Mouse (Mus musculus): ENCODE results near the gene Anapc11. TPM values are rescaled to one million over a fixed set of nuclear protein-coding genes. Genes with fewer than 3 reads are reported as not detected.

Anapc11 gene
- polyA plus RNA-seq, 1 experiment from 2014 or later, result 126 TPM

DNA sequence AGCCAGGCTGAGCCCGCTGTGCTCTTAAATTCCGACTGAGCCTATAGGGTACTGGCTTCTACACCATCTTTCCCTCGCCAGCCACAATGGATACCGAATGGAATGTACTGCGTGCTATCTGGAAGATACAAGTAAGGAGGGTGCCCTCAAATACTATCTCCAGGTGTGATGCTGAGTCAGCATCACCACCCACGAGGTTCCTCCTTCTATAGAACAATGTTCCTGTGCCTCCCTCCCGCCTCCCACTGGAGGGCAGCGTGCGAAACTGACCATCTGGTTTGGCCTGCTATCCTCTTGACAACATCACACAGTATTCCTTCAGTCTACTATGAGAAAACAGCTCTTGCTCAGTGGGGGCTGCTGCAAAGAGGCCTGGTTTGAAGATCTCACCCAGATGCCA, 33.1 kb upstream of the Anapc11 start:
- ATAC-seq (ENCODE audit: low FRiP score, low TSS enrichment) (no peak), DNase-seq (ENCODE audit: low spot score) (no peak)
- no peaks in the 10 kb centered on the region for H3K27me3 ChIP-seq (ENCODE audit: control insufficient read depth, insufficient read depth, low read length)
- H3K9me3 ChIP-seq (ENCODE audit: control insufficient read depth, low read length), result no peaks in the 10 kb centered on the region
- no peak overlapping the region for H3K4me2 ChIP-seq (replicated peaks; ENCODE audit: low read depth)
- H3K36me3 ChIP-seq (ENCODE audit: control insufficient read depth, insufficient read depth, low read length), result peaks cover 68% of the 10 kb centered on the region
- 75% methylated on average over 9 of the region's 9 CpGs for WGBS
- H3K4me3 ChIP-seq (ENCODE audit: low read depth, low read length), result no peak overlapping the region
- TF ChIP-seq CTCF (IDR thresholded peaks at IDR 0.05; ENCODE audit: low read depth) (peak; percentile 26; the same call in 1 of the 2 replicates), EP300 (optimal IDR thresholded peaks at IDR 0.05) (no peak)
- no peak overlapping the region for H3K27ac ChIP-seq (replicated peaks)
- no peaks in the 10 kb centered on the region for H3K4me1 ChIP-seq (replicated peaks; ENCODE audit: control insufficient read depth, insufficient read depth)
- no peak overlapping the region for H3K9ac ChIP-seq (ENCODE audit: low read length)

DNA sequence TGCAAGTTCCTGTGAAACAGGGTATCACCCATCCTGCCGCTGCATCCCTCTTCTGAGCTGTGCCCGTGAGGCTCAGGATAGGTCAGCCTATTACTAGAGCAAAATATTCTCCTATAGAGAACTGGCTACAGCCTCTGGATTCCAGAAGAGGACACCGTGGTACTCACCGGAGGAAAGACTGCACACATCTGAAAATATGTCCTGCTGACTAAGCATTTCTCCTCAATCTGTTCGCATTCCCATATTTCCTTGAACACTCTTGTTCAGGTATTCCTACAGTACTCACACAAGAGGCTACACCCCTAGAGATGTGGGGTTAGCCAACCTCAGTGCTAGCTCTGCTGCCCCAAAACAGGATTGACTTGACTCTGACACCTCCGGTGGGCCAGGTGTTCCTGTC, 29.9 kb upstream of the Anapc11 start:
- Histone ChIP-seq H3K36me3 (ENCODE audit: control insufficient read depth, insufficient read depth, low read length) (peaks cover 37% of the 10 kb centered on the region), H3K4me1 (replicated peaks; ENCODE audit: control insufficient read depth, insufficient read depth) (no peaks in the 10 kb centered on the region; the same call in 1 of the 2 replicates)

DNA sequence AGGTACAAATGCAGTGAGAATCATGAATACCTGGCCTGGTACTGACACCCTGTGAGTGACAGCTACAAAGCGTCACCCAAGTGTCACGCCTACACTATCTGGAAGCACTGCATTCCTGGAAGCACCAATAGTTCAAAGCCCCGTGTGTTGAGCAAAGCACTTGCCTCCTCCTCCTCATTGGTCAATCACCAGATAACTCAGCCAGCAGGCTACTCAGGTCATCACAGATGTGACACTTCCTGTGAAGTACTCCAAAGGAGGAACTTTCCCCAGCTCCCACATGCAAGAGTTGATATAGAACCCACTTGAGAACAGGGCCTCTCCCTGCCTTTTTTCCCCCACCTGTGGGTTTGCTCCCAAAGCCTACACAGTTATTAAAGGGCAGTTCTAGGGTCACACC, 27.1 kb upstream of the Anapc11 start:
- Histone ChIP-seq H3K4me1 (replicated peaks; ENCODE audit: control insufficient read depth, insufficient read depth) (peaks cover 4% of the 10 kb centered on the region; the same call in 1 of the 2 replicates), H3K36me3 (ENCODE audit: control insufficient read depth, insufficient read depth, low read length) (peaks cover 22% of the 10 kb centered on the region), H3K4me2 (replicated peaks; ENCODE audit: low read depth) (peak overlapping the region; percentile 80), H3K27me3 (ENCODE audit: control insufficient read depth, insufficient read depth, low read length) (no peaks in the 10 kb centered on the region), H3K27ac (replicated peaks) (peak overlapping the region; percentile 69; the same call in 1 of the 2 replicates), H3K9me3 (ENCODE audit: control insufficient read depth, low read length) (no peaks in the 10 kb centered on the region), H3K4me3 (ENCODE audit: low read depth, low read length) (peak overlapping the region; percentile 98), H3K9ac (ENCODE audit: low read length) (peak overlapping the region; percentile 96)
- TF ChIP-seq EP300 (optimal IDR thresholded peaks at IDR 0.05), result no peak
- TF ChIP-seq CTCF (IDR thresholded peaks at IDR 0.05; ENCODE audit: low read depth), result no peak
- DNase-seq (ENCODE audit: low spot score), result no peak
- no peak for ATAC-seq (ENCODE audit: low FRiP score, low TSS enrichment)
- 47% methylated on average over 3 of the region's 3 CpGs for WGBS

More for the DNA sequence above, 29.9 kb upstream of the Anapc11 start:
- WGBS, result 87% methylated on average over 6 of the region's 6 CpGs
- Histone ChIP-seq H3K9ac (ENCODE audit: low read length) (no peak overlapping the region), H3K9me3 (ENCODE audit: control insufficient read depth, low read length) (no peaks in the 10 kb centered on the region), H3K4me3 (ENCODE audit: low read depth, low read length) (no peak overlapping the region), H3K27me3 (ENCODE audit: control insufficient read depth, insufficient read depth, low read length) (no peaks in the 10 kb centered on the region), H3K27ac (replicated peaks) (no peak overlapping the region), H3K4me2 (replicated peaks; ENCODE audit: low read depth) (no peak overlapping the region)
- no peak for ATAC-seq (ENCODE audit: low FRiP score, low TSS enrichment)
- DNase-seq (ENCODE audit: low spot score), result no peak
- TF ChIP-seq CTCF (IDR thresholded peaks at IDR 0.05; ENCODE audit: low read depth) (no peak), EP300 (optimal IDR thresholded peaks at IDR 0.05) (no peak)

DNA sequence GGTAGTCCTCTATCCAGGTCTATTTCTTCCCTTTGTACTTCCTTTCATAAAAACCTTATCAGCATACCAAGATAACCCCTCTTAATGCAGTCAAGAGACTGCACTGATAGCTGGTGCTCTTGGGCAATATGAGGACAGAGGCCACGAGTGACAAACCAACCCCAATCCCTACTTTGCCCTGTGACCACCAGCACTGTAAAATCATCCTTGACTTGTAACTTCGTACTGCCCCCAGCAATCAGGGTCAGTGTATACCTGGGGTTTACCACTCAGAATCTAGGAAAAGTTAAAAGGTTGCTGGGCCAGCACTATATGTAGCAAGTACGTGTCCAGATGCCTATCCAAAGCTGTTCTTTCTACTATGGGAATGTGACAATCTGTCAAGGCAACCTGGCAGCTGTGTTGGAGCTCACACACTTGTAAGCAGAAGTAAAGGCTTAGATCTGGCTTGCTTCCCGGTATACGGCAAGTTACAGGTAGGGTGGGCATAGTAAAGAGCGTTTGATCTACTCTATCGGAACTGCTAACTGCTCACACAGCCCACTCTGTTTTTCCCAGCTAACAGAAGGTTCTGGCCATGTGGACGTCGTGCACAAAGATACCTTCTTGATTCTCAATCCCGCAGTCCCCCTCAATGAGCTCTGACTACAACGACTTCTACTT, 26.3 kb upstream of the Anapc11 start:
- H3K4me2 ChIP-seq (replicated peaks; ENCODE audit: low read depth), result peak overlapping the region; percentile 80
- TF ChIP-seq EP300 (optimal IDR thresholded peaks at IDR 0.05) (no peak), CTCF (IDR thresholded peaks at IDR 0.05; ENCODE audit: low read depth) (no peak)
- no peaks in the 10 kb centered on the region for H3K9me3 ChIP-seq (ENCODE audit: control insufficient read depth, low read length)
- peaks cover 4% of the 10 kb centered on the region; the same call in 1 of the 2 replicates for H3K4me1 ChIP-seq (replicated peaks; ENCODE audit: control insufficient read depth, insufficient read depth)
- WGBS, result 4% methylated on average over 11 of the region's 11 CpGs
- ATAC-seq (ENCODE audit: low FRiP score, low TSS enrichment) (no peak), DNase-seq (ENCODE audit: low spot score) (no peak)
- H3K36me3 ChIP-seq (ENCODE audit: control insufficient read depth, insufficient read depth, low read length), result peaks cover 19% of the 10 kb centered on the region
- H3K27me3 ChIP-seq (ENCODE audit: control insufficient read depth, insufficient read depth, low read length), result no peaks in the 10 kb centered on the region
- peak overlapping the region; percentile 98 for H3K4me3 ChIP-seq (ENCODE audit: low read depth, low read length)
- peak overlapping the region; percentile 96 for H3K9ac ChIP-seq (ENCODE audit: low read length)
- H3K27ac ChIP-seq (replicated peaks), result peak overlapping the region; percentile 96

DNA sequence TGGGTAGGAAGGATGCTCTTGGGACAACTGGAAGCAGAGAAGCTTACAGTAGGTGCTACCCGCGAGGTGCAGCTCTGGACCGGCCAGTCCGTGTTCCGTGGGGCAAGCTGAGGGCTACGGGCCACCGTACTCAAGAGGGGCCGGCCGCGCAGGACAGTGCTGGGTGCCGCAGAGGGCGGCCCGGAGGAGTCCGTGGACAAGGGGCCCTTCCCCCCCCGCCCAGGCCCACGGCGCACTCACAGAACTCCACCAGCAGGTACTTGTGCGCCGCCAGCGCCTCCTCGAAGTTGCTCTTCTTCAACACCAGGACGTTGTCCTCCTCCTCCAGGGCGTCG, 25.8 kb upstream of the Anapc11 start:
- under 1% methylated on average over 13 of the region's 24 CpGs for WGBS
- H3K9me3 ChIP-seq (ENCODE audit: control insufficient read depth, low read length), result no peaks in the 10 kb centered on the region
- H3K4me1 ChIP-seq (replicated peaks; ENCODE audit: control insufficient read depth, insufficient read depth), result peaks cover 4% of the 10 kb centered on the region; the same call in 1 of the 2 replicates
- H3K4me2 ChIP-seq (replicated peaks; ENCODE audit: low read depth), result peak overlapping the region; percentile 80
- peak overlapping the region; percentile 98 for H3K4me3 ChIP-seq (ENCODE audit: low read depth, low read length)
- ATAC-seq (ENCODE audit: low FRiP score, low TSS enrichment) (peak; percentile 23), DNase-seq (ENCODE audit: low spot score) (no peak)
- no peaks in the 10 kb centered on the region for H3K27me3 ChIP-seq (ENCODE audit: control insufficient read depth, insufficient read depth, low read length)
- H3K27ac ChIP-seq (replicated peaks), result peak overlapping the region; percentile 96
- peak overlapping the region; percentile 96 for H3K9ac ChIP-seq (ENCODE audit: low read length)
- peaks cover 15% of the 10 kb centered on the region for H3K36me3 ChIP-seq (ENCODE audit: control insufficient read depth, insufficient read depth, low read length)
- TF ChIP-seq CTCF (IDR thresholded peaks at IDR 0.05; ENCODE audit: low read depth) (peak; percentile 15; the same call in 1 of the 2 replicates), EP300 (optimal IDR thresholded peaks at IDR 0.05) (no peak)
